Comparison of ENCODE assay signal across 12 mouse cellular contexts in the genomic region with DNA sequence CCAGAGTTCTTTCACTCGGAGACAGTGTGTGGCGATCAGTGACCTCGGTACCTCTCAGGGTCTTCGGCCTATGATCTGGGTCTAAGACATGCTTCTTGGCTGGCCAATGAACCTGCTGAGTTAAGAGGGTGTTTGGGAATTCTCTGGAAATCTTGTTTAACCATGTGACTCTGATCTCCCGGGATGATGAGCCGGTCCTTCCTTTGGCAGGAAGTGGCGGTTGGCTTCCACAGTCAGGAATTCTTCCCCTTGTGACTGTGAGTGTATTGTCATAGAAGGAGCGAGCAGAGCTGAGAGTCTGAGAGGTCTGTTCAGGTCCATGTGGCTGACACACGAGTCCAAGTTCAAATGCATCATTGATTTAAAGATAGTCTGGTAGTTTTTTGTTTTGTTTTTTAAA. TPM values are rescaled to one million over a fixed set of nuclear protein-coding genes. Genes with fewer than 3 reads are reported as not detected.
A peak's percentile ranks its signal among the peaks of the same experiment; 100 is the strongest.
DNase-seq lines count a peak whose midpoint lies in the region; ATAC-seq and TF ChIP-seq lines count a peak whose summit lies in the region.
"Had no signal": no experiment of that assay in that cellular context is flagged by ENCODE, and none has a peak within 500 bp of the region (broad histone marks: within the 10 kb centered on the region; RNA-seq: fewer than 3 reads in every experiment).

No protein-coding gene starts in this region.

- 67% methylated on average over 9 of the region's 9 CpGs for WGBS in kidney, embryonic 16.5 days
- WGBS in macrophage (ENCODE audit: missing documents) = 92% methylated on average over 9 of the region's 9 CpGs
- 89% methylated on average over 9 of the region's 9 CpGs for WGBS in thymus, adult 2 months
- WGBS in hindbrain, embryonic 13.5 days = 77% methylated on average over 9 of the region's 9 CpGs

- peak; percentile 29 for DNase-seq in kidney, adult 11 months
- peak; percentile 68 for DNase-seq in gastrocnemius, postnatal 25 days
- peak; percentile 43 for DNase-seq in kidney, adult 9 months
- DNase-seq in thymus, adult 2 months = no peak
- DNase-seq in adrenal gland, postnatal 14 days = no peak

- no peak for TF ChIP-seq POLR2A in thymus, adult 2 months (IDR thresholded peaks at IDR 0.05; ENCODE audit: control insufficient read depth, extremely low read depth, insufficient read depth, low read length, poor library complexity)

- H3K9ac ChIP-seq in kidney, embryonic 16.5 days (replicated peaks; ENCODE audit: low read length) = no peak overlapping the region
- no peak overlapping the region for H3K9ac ChIP-seq in hindbrain, embryonic 13.5 days
- H3K9ac ChIP-seq: hindbrain, embryonic 15.5 days; liver, embryonic 14.5 days had no signal

- H3K4me3 ChIP-seq in kidney, embryonic 16.5 days (ENCODE audit: low read length) = no peak overlapping the region
- no peak overlapping the region for H3K4me3 ChIP-seq in macrophage (ENCODE audit: inconsistent target)
- H3K4me3 ChIP-seq in thymus, adult 2 months (ENCODE audit: control insufficient read depth, insufficient read depth, low read length) = no peak overlapping the region
- H3K4me3 ChIP-seq in hindbrain, embryonic 13.5 days = no peak overlapping the region
- H3K4me3 ChIP-seq: forebrain, embryonic 10.5 days; hindbrain, embryonic 15.5 days; left cerebral cortex, adult 2 months had no signal

- no peaks in the 10 kb centered on the region for H3K9me3 ChIP-seq in kidney, embryonic 16.5 days (ENCODE audit: low read length)
- H3K9me3 ChIP-seq in hindbrain, embryonic 13.5 days = no peaks in the 10 kb centered on the region
- H3K9me3 ChIP-seq: forebrain, embryonic 10.5 days; hindbrain, embryonic 15.5 days had no signal

- H3K36me3 ChIP-seq in kidney, embryonic 16.5 days (ENCODE audit: insufficient read depth, low read length) = no peaks in the 10 kb centered on the region
- no peaks in the 10 kb centered on the region for H3K36me3 ChIP-seq in macrophage (ENCODE audit: inconsistent target)
- H3K36me3 ChIP-seq in thymus, adult 2 months (ENCODE audit: control insufficient read depth, insufficient read depth, low read length) = no peaks in the 10 kb centered on the region
- H3K36me3 ChIP-seq in hindbrain, embryonic 13.5 days = no peaks in the 10 kb centered on the region
- H3K36me3 ChIP-seq: forebrain, embryonic 10.5 days; hindbrain, embryonic 15.5 days had no signal

- H3K27ac ChIP-seq in kidney, embryonic 16.5 days (ENCODE audit: low read length) = no peak overlapping the region
- H3K27ac ChIP-seq in macrophage = peak overlapping the region; percentile 56; the same call in 1 of the 2 replicates
- H3K27ac ChIP-seq in thymus, adult 2 months (ENCODE audit: control insufficient read depth, insufficient read depth, low read length) = no peak overlapping the region
- no peak overlapping the region for H3K27ac ChIP-seq in hindbrain, embryonic 13.5 days
- H3K27ac ChIP-seq: forebrain, embryonic 10.5 days; hindbrain, embryonic 15.5 days; left cerebral cortex, adult 2 months; liver, embryonic 14.5 days had no signal

- H3K79me2 ChIP-seq in macrophage (ENCODE audit: inconsistent target) = no peaks in the 10 kb centered on the region

- ATAC-seq in kidney, embryonic 16.5 days (ENCODE audit: low FRiP score, low TSS enrichment) = no peak
- ATAC-seq in hindbrain, embryonic 13.5 days (ENCODE audit: low FRiP score) = no peak

- no peaks in the 10 kb centered on the region for H3K27me3 ChIP-seq in kidney, embryonic 16.5 days (ENCODE audit: insufficient read depth, low read length)
- no peaks in the 10 kb centered on the region for H3K27me3 ChIP-seq in thymus, adult 2 months (ENCODE audit: control insufficient read depth, insufficient read depth, low read length)
- peaks cover 7% of the 10 kb centered on the region; the same call in 1 of the 2 replicates for H3K27me3 ChIP-seq in hindbrain, embryonic 13.5 days
- H3K27me3 ChIP-seq: hindbrain, embryonic 15.5 days had no signal

- H3K4me2 ChIP-seq in kidney, embryonic 16.5 days (replicated peaks; ENCODE audit: low read depth, low read length) = no peak overlapping the region
- no peak overlapping the region for H3K4me2 ChIP-seq in hindbrain, embryonic 13.5 days
- H3K4me2 ChIP-seq: hindbrain, embryonic 15.5 days had no signal

- H3K4me1 ChIP-seq in kidney, embryonic 16.5 days (ENCODE audit: insufficient read depth, low read length) = peaks cover 35% of the 10 kb centered on the region
- peaks cover 19% of the 10 kb centered on the region for H3K4me1 ChIP-seq in thymus, adult 2 months (replicated peaks; ENCODE audit: control insufficient read depth, insufficient read depth, low read length)
- H3K4me1 ChIP-seq in hindbrain, embryonic 13.5 days (replicated peaks) = peaks cover 20% of the 10 kb centered on the region

- TF ChIP-seq CTCF in thymus, adult 2 months (IDR thresholded peaks at IDR 0.05; ENCODE audit: borderline replicate concordance, control insufficient read depth, extremely low read depth, insufficient read depth, low read length, poor library complexity) = no peak

RNA-seq across cellular contexts. Expression of gene Rfx8, which starts 37.4 kb away (rescaled TPM):
- polyA plus RNA-seq in kidney, embryonic 16.5 days (2015; fragmentation: Nextera tagmentation; extraction: Ambion mirVana) = 0.17 and 0.21 TPM in 2 replicates
- under 1 TPM in 1 of 2 experiments, not detected in 1; 0.18 TPM for total RNA-seq in gastrocnemius, postnatal 25 days (2021)
- total RNA-seq in macrophage (2018; cell fraction: chromatin; rRNA removed) = not detected
- under 1 TPM in 1 of 26 experiments, not detected in 25; 0.10 TPM for total RNA-seq in macrophage (2018; cell fraction: cytosol; rRNA removed)
- total RNA-seq in macrophage (2018; cell fraction: nucleus; rRNA removed) = not detected
- not detected in 3 replicates for polyA plus RNA-seq in macrophage (2018)
- 0.15 and 0.19 TPM in 2 replicates for polyA plus RNA-seq in thymus, adult 2 months (2012; rRNA removed)
- polyA plus RNA-seq in hindbrain, embryonic 13.5 days (2015; fragmentation: Nextera tagmentation; extraction: Ambion mirVana) = 0.26 and 0.49 TPM in 2 replicates
- 0.15 TPM in 1 of 2 replicates, not detected in the other for total RNA-seq in adrenal gland, postnatal 14 days (2021)

RNA-seq across cellular contexts. Expression of gene Gm3646, which starts 46.9 kb away (rescaled TPM):
- not detected in 2 replicates for polyA plus RNA-seq in kidney, embryonic 16.5 days (2015; fragmentation: Nextera tagmentation; extraction: Ambion mirVana)
- 1 to 10 TPM in 1 of 2 experiments, not detected in 1; 1.7 TPM for total RNA-seq in gastrocnemius, postnatal 25 days (2021)
- not detected for total RNA-seq in macrophage (2018; cell fraction: chromatin; rRNA removed)
- not detected for total RNA-seq in macrophage (2018; cell fraction: cytosol; rRNA removed)
- total RNA-seq in macrophage (2018; cell fraction: nucleus; rRNA removed) = not detected
- not detected in 3 replicates for polyA plus RNA-seq in macrophage (2018)
- not detected in 2 replicates for polyA plus RNA-seq in thymus, adult 2 months (2012; rRNA removed)
- polyA plus RNA-seq in hindbrain, embryonic 13.5 days (2015; fragmentation: Nextera tagmentation; extraction: Ambion mirVana) = not detected in 2 replicates
- total RNA-seq in adrenal gland, postnatal 14 days (2021) = not detected in 2 replicates
- total RNA-seq: left cerebral cortex, adult 2 months had no signal
- polyA plus RNA-seq: forebrain, embryonic 10.5 days; hindbrain, embryonic 15.5 days; liver, embryonic 14.5 days had no signal

Comparison
In these comparisons a context has a peak if more than half of its experiments do, and no peak if none do; other contexts are left out.
1. DNase-seq: peak in kidney, adult 11 months (single experiment), gastrocnemius, postnatal 25 days (single experiment) and kidney, adult 9 months (single experiment); none in thymus, adult 2 months (single experiment) and adrenal gland, postnatal 14 days (single experiment).